Mouse (Mus musculus) CD8-positive naive resting alpha-beta T cell, adult 57 days (primary cell): ENCODE data around the gene Jak2. TPM values are rescaled to one million over a fixed set of nuclear protein-coding genes. Genes with fewer than 3 reads are reported as not detected.

Source experiments
- total RNA-seq: library from RNA; stranded (reverse); gene quantifications from one replicate; pipeline ENCODE4 v1.2.4, GENCODE M21; 2023

Jak2 gene
- 52.3 TPM for total RNA-seq

DNA sequence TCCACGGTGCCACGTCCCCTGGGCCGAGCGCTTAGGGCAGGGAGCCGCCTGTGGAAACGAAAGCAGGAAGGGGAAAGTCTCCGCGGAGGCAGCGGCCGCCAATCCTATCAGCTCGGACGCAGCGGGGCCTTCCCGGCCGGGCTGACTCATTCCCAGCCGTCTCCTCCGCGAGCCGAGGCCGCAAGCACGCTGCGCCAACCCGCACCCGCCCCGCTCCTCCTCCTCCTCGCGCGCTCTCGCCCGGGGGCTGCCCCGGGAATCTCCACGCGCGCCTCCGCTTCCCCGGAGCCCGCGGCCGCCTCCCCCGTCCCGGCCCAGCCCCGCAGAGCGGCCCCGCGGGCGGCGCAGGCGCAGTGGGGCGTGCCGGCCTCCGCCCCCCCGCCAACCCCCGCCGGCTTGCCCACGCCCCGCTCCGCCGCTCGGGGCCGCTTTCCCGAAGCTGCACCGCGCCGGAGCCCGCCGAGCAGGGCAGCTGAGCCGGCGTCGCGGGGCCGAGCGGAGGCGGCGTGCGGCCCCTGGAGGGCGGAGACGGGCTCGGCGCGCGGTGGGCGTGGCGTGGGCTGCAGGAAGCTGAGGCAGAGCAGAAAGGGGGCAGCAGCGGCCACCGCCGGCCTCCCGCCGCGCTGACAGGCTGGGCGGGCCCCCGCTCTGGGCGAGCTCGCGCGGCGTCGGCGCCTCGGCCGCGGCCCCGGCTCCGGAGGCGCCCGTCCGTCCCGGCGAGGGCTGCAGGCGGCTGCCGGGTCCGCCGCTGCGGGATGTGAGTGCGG is at the start of gene Jak2:
Gene Jak2, plus strand, starts transcription at position 638 of the 767 bp plus-strand sequence.

DNA sequence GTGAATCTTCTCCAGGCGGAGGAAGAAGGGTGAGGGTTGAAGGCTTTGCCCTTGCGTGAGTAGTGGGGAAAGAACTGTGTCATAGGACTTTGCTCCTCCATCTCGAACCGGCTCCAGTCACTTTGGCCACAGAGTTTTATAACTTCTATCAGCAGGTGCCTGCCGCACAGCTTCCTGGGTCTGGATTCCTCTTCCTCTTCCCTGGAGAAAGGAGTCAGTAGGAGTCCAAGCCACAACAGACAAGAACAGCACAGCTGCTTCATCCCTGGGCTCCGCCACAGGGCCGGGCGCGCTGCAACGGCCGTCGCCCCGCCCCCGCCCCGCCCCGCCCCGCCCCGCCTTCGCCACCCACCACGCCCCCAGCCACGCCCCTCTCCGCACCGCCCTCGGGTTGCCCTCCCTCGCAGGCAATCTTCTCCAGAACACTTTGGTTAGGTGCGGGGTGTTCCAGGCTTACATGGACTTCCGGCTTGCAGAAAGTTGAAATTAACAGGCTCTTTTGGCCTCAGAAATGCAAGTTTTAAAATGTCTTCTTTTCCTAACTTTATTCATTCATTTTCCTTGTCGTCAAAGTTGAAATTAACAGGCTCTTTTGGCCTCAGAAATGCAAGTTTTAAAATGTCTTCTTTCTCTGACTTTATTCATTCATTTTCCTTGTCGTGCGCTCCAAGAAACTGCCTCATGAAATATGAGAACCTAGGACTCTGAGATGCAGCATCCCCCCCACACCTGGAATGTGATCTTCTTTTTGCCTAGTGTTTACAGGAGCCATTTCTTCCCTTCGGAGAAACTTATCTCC is 73.6 kb downstream of the Jak2 start, which contains the start of gene Insl6:
Gene Insl6, minus strand, starts transcription at position 304 of the 799 bp plus-strand sequence.

DNA sequence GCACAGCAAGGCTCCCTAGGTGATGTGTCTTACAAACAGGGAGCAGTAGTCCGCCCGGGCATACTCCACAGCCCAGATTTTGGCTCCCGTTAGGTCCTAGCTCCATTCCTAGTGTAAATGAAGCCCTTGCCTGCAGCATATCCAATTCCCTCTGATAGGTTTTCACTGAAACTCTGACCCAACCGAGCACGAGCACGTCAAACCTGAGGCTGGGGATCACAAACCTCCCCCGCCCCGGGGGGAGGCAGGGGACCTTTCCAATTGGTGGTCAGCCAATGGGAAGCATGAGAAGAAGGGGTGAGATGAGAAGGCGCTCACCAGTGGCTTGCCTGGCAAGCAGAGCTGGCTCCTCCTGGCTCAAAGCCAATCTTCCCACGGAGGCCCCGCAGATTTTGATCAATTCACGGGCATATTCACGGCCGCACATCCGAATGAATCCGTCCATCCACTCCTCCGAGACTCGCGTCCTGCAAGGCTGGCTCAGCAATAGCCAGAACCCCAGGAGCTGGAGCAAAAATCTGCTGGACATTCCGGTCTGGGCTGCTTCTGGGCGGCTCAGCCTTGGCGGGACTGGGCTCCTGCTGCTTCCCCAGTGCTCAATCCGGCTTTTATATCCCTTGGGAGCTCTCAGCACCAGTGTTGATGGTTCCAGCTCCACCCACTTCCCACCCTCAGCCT is 82.6 kb downstream of the Jak2 start, which contains the start of gene Rln1:
Gene Rln1, minus strand, starts transcription at position 603 of the 678 bp plus-strand sequence.

Other genes with a start within 250 kb of the Jak2 start
- gene Ak3, start 203.9 kb upstream of the Jak2 start, total RNA-seq, result 19.1 TPM
- gene Rcl1, start 150.5 kb upstream of the Jak2 start, total RNA-seq, result 28.5 TPM
- gene Insl6, start 73.5 kb downstream of the Jak2 start, total RNA-seq, result 4.7 TPM
- not detected for gene Rln1, start 82.8 kb downstream of the Jak2 start, total RNA-seq
- 206 TPM for gene Plgrkt, start 115.6 kb downstream of the Jak2 start, total RNA-seq
- gene Cd274, start 115.6 kb downstream of the Jak2 start, total RNA-seq, result 33.8 TPM
- gene Pdcd1lg2, start 159.1 kb downstream of the Jak2 start, total RNA-seq, result 0.61 TPM